ENCODE assay signal across 8 mouse cellular contexts in the genomic region with DNA sequence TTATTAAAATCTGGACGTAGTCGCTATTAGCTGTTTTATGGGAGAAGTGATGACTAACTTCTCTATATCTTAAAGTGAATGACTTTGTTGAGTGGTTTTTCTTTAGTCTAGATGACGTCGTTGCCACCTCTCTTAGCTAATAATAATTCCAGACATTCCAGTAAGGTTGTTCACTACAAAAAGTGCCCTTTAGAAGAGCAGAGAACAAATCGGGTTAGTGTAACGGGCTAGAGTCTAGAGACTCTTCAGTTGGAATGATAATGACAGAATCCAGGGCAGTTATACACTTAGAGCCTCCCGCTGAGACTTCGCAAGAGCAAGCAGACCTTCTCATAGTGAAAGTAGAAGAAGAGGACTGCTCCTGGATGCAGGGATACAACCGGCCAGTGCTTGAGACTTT. TPM values are rescaled to one million over a fixed set of nuclear protein-coding genes. Genes with fewer than 3 reads are reported as not detected.
DNase-seq lines count a peak whose midpoint lies in the region; ATAC-seq and TF ChIP-seq lines count a peak whose summit lies in the region.

No protein-coding gene starts in this region.

- 21% methylated on average over 9 of the region's 9 CpGs for WGBS in spleen, adult 2 months
- 23% methylated on average over 9 of the region's 9 CpGs for WGBS in forebrain, embryonic 11.5 days
- WGBS in liver, embryonic 12.5 days (ENCODE audit: insufficient replicate concordance), result 15% methylated on average over 9 of the region's 9 CpGs
- WGBS in stomach, embryonic 15.5 days, result 17% methylated on average over 9 of the region's 9 CpGs

- TF ChIP-seq POLR2A in spleen, adult 2 months (IDR thresholded peaks at IDR 0.05; ENCODE audit: low read depth, low read length), result no peak

- peak overlapping the region; percentile 13 for H3K4me3 ChIP-seq in spleen, adult 2 months (ENCODE audit: extremely low read depth, insufficient read depth, insufficient read length)
- peak overlapping the region; percentile 52 for H3K4me3 ChIP-seq in forebrain, embryonic 11.5 days (ENCODE audit: low read depth, low read length)
- peak overlapping the region; percentile 72 for H3K4me3 ChIP-seq in liver, embryonic 12.5 days
- H3K4me3 ChIP-seq in stomach, embryonic 15.5 days (replicated peaks), result peak overlapping the region; percentile 67

- H3K4me1 ChIP-seq in spleen, adult 2 months (ENCODE audit: control insufficient read depth, insufficient read depth, insufficient read length), result peaks cover 7% of the 10 kb centered on the region
- peaks cover 8% of the 10 kb centered on the region for H3K4me1 ChIP-seq in forebrain, embryonic 11.5 days (replicated peaks; ENCODE audit: control insufficient read depth, insufficient read depth, low read length)
- H3K4me1 ChIP-seq in liver, embryonic 12.5 days, result peaks cover 42% of the 10 kb centered on the region
- peaks cover 17% of the 10 kb centered on the region for H3K4me1 ChIP-seq in stomach, embryonic 15.5 days

- no peak for ATAC-seq in forebrain, embryonic 11.5 days (replicated peaks; ENCODE audit: low FRiP score)
- ATAC-seq in liver, embryonic 12.5 days, result no peak
- no peak for ATAC-seq in stomach, embryonic 15.5 days (ENCODE audit: insufficient read depth, low FRiP score, low read depth)

- peaks cover 1% of the 10 kb centered on the region; the same call in 1 of the 2 replicates for H3K36me3 ChIP-seq in spleen, adult 2 months (ENCODE audit: control insufficient read depth, insufficient read depth, low read length)
- H3K36me3 ChIP-seq in forebrain, embryonic 11.5 days (ENCODE audit: control insufficient read depth, insufficient read depth, low read length), result no peaks in the 10 kb centered on the region; the same call in 1 of the 2 replicates
- peaks cover 22% of the 10 kb centered on the region for H3K36me3 ChIP-seq in liver, embryonic 12.5 days
- 0 out of 2 replicates have a peak, but pooled peaks cover 6% of the 10 kb centered on the region for H3K36me3 ChIP-seq in stomach, embryonic 15.5 days

- no peak for DNase-seq in spleen, adult 2 months (ENCODE audit: low read depth in 1 of 2, low spot score in 2 of 2)
- no peak for DNase-seq in spleen, postnatal 36 days (ENCODE audit: low spot score in 2 of 2)
- DNase-seq in forebrain, embryonic 11.5 days (ENCODE audit: low spot score), result no peak
- DNase-seq in ovary, postnatal 10 days (ENCODE audit: low spot score), result no peak
- no peak for DNase-seq in right cerebral cortex, postnatal 4 days
- DNase-seq in spleen, postnatal 10 days (ENCODE audit: low spot score in 2 of 2), result no peak

- no peak for TF ChIP-seq CTCF in spleen, adult 2 months (IDR thresholded peaks at IDR 0.05; ENCODE audit: extremely low read depth, insufficient read depth, insufficient read length, insufficient replicate concordance)

- no peak overlapping the region for H3K27ac ChIP-seq in spleen, adult 2 months (ENCODE audit: insufficient read depth, low read length)
- H3K27ac ChIP-seq in forebrain, embryonic 11.5 days (ENCODE audit: low read depth, low read length), result no peak overlapping the region
- peak overlapping the region; percentile 65 for H3K27ac ChIP-seq in liver, embryonic 12.5 days
- H3K27ac ChIP-seq in stomach, embryonic 15.5 days, result no peak overlapping the region

- H3K4me2 ChIP-seq in forebrain, embryonic 11.5 days (ENCODE audit: low read depth, low read length, severe bottlenecking), result peak overlapping the region; percentile 60
- peak overlapping the region; percentile 80 for H3K4me2 ChIP-seq in liver, embryonic 12.5 days
- peak overlapping the region; percentile 75 for H3K4me2 ChIP-seq in stomach, embryonic 15.5 days

- H3K9me3 ChIP-seq in forebrain, embryonic 11.5 days (ENCODE audit: control insufficient read depth, low read length), result no peaks in the 10 kb centered on the region
- no peaks in the 10 kb centered on the region for H3K9me3 ChIP-seq in liver, embryonic 12.5 days (replicated peaks)
- H3K9me3 ChIP-seq in stomach, embryonic 15.5 days, result no peaks in the 10 kb centered on the region

- no peak overlapping the region for H3K9ac ChIP-seq in forebrain, embryonic 11.5 days (ENCODE audit: low read length)
- H3K9ac ChIP-seq in liver, embryonic 12.5 days, result peak overlapping the region; percentile 77
- H3K9ac ChIP-seq in stomach, embryonic 15.5 days, result peak overlapping the region; percentile 60; the same call in 1 of the 2 replicates

- no peaks in the 10 kb centered on the region for H3K27me3 ChIP-seq in spleen, adult 2 months (ENCODE audit: control insufficient read depth, insufficient read depth, low read length)
- H3K27me3 ChIP-seq in forebrain, embryonic 11.5 days (ENCODE audit: control insufficient read depth, insufficient read depth, low read length), result no peaks in the 10 kb centered on the region
- H3K27me3 ChIP-seq in liver, embryonic 12.5 days (replicated peaks), result no peaks in the 10 kb centered on the region
- H3K27me3 ChIP-seq in stomach, embryonic 15.5 days (replicated peaks), result no peaks in the 10 kb centered on the region

RNA-seq across cellular contexts. Expression of gene Zkscan5, which starts 0.7 kb away (rescaled TPM):
- polyA plus RNA-seq in spleen, adult 2 months (2012; rRNA removed), result 2.6 and 2.8 TPM in 2 replicates
- polyA plus RNA-seq in forebrain, embryonic 11.5 days (2014; fragmentation: Nextera tagmentation; extraction: Ambion mirVana), result 17.2 and 20.2 TPM in 2 replicates
- 5.3 and 5.9 TPM in 2 replicates for polyA plus RNA-seq in liver, embryonic 12.5 days (2016; fragmentation: Nextera tagmentation; extraction: Ambion mirVana)
- polyA plus RNA-seq in stomach, embryonic 15.5 days (2015; fragmentation: Nextera tagmentation; extraction: Ambion mirVana), result 10.4 and 12.1 TPM in 2 replicates

RNA-seq across cellular contexts. Expression of gene Zkscan14, which starts 3.4 kb away (rescaled TPM):
- polyA plus RNA-seq in spleen, adult 2 months (2012; rRNA removed), result 3.4 and 3.7 TPM in 2 replicates
- 6.5 and 8.1 TPM in 2 replicates for polyA plus RNA-seq in forebrain, embryonic 11.5 days (2014; fragmentation: Nextera tagmentation; extraction: Ambion mirVana)
- polyA plus RNA-seq in liver, embryonic 12.5 days (2016; fragmentation: Nextera tagmentation; extraction: Ambion mirVana), result 5.8 TPM in 2 replicates
- 7.4 and 8.0 TPM in 2 replicates for polyA plus RNA-seq in stomach, embryonic 15.5 days (2015; fragmentation: Nextera tagmentation; extraction: Ambion mirVana)

RNA-seq across cellular contexts. Expression of gene Atp5j2, which starts 13.2 kb away (rescaled TPM):
- 48.4 and 49.7 TPM in 2 replicates for polyA plus RNA-seq in spleen, adult 2 months (2012; rRNA removed)
- polyA plus RNA-seq in forebrain, embryonic 11.5 days (2014; fragmentation: Nextera tagmentation; extraction: Ambion mirVana), result 478 and 501 TPM in 2 replicates
- 460 and 491 TPM in 2 replicates for polyA plus RNA-seq in liver, embryonic 12.5 days (2016; fragmentation: Nextera tagmentation; extraction: Ambion mirVana)
- 678 and 770 TPM in 2 replicates for polyA plus RNA-seq in stomach, embryonic 15.5 days (2015; fragmentation: Nextera tagmentation; extraction: Ambion mirVana)

RNA-seq across cellular contexts. Expression of gene Zfp655, which starts 26.5 kb away (rescaled TPM):
- 7.6 and 10.2 TPM in 2 replicates for polyA plus RNA-seq in spleen, adult 2 months (2012; rRNA removed)
- 37.2 and 39.2 TPM in 2 replicates for polyA plus RNA-seq in forebrain, embryonic 11.5 days (2014; fragmentation: Nextera tagmentation; extraction: Ambion mirVana)
- 24.7 and 25.3 TPM in 2 replicates for polyA plus RNA-seq in liver, embryonic 12.5 days (2016; fragmentation: Nextera tagmentation; extraction: Ambion mirVana)
- polyA plus RNA-seq in stomach, embryonic 15.5 days (2015; fragmentation: Nextera tagmentation; extraction: Ambion mirVana), result 28.7 and 31.2 TPM in 2 replicates

RNA-seq across cellular contexts. Expression of gene Cpsf4, which starts 38.0 kb away (rescaled TPM):
- polyA plus RNA-seq in spleen, adult 2 months (2012; rRNA removed), result 25.5 and 31.7 TPM in 2 replicates
- polyA plus RNA-seq in forebrain, embryonic 11.5 days (2014; fragmentation: Nextera tagmentation; extraction: Ambion mirVana), result 51.4 and 59.0 TPM in 2 replicates
- 39.0 and 39.1 TPM in 2 replicates for polyA plus RNA-seq in liver, embryonic 12.5 days (2016; fragmentation: Nextera tagmentation; extraction: Ambion mirVana)
- 43.0 and 44.6 TPM in 2 replicates for polyA plus RNA-seq in stomach, embryonic 15.5 days (2015; fragmentation: Nextera tagmentation; extraction: Ambion mirVana)

Comparison
In these comparisons a context has a peak if more than half of its experiments do, and no peak if none do; other contexts are left out.
1. H3K4me3 ChIP-seq: peak in every context shown above with its lines; median percentile 72 in liver, embryonic 12.5 days; 67 in stomach, embryonic 15.5 days; 52 in forebrain, embryonic 11.5 days; 13 in spleen, adult 2 months.